ENCODE assay signal across 8 mouse cellular contexts in genomic region chr14:52103856-52104676, GRCm38 (mm10). TPM values are rescaled to one million over a fixed set of nuclear protein-coding genes. Genes with fewer than 3 reads are reported as not detected.
DNase-seq lines count a peak whose midpoint lies in the region; ATAC-seq and TF ChIP-seq lines count a peak whose summit lies in the region.

Gene Hnrnpc (minus strand): TSS chr14:52104028.

- 0 out of 2 replicates have a peak, but pooled peaks cover 5% of the 10 kb centered on the region for H3K4me1 ChIP-seq in hindbrain, postnatal 0 days (ENCODE audit: insufficient read depth, low read length)

- H3K4me3 ChIP-seq in gastrocnemius, adult 2 months = peak within 1 kb of the TSS; percentile 97
- H3K4me3 ChIP-seq in hindbrain, postnatal 0 days (ENCODE audit: low read length) = peak within 1 kb of the TSS; percentile 98
- peak within 1 kb of the TSS; percentile 98 for H3K4me3 ChIP-seq in left cerebral cortex, adult 2 months

- peak; percentile 100 for DNase-seq in ZHBTc4 (ENCODE audit: low read depth, low spot score)
- peak; percentile 100 for DNase-seq in gastrocnemius, adult 2 months
- peak; percentile 100 for DNase-seq in hindbrain, postnatal 0 days (ENCODE audit: low spot score)
- peak; percentile 100 for DNase-seq in left cerebral cortex, adult 2 months (ENCODE audit: extremely low spot score in 1 of 2, low spot score in 2 of 2)
- DNase-seq in right cerebral cortex, adult 2 months (ENCODE audit: low spot score in 2 of 2) = peak; percentile 100
- peak; percentile 100 for DNase-seq in urinary bladder, postnatal 14 days (ENCODE audit: low spot score)

- no peaks in the 10 kb centered on the region for H3K9me3 ChIP-seq in hindbrain, postnatal 0 days (ENCODE audit: low read length)

- 0 out of 2 replicates have a peak, but pooled peaks have one; percentile 15 for TF ChIP-seq CTCF in gastrocnemius, adult 2 months (IDR thresholded peaks at IDR 0.05)
- TF ChIP-seq CTCF in hindbrain, postnatal 0 days (IDR thresholded peaks at IDR 0.05; ENCODE audit: low read depth) = no peak
- TF ChIP-seq CTCF in left cerebral cortex, adult 2 months (IDR thresholded peaks at IDR 0.05) = no peak

- H3K27me3 ChIP-seq in hindbrain, postnatal 0 days (ENCODE audit: insufficient read depth, low read length) = no peaks in the 10 kb centered on the region

- peak; percentile 89 for ATAC-seq in common myeloid progenitor, adult 5-6 weeks (replicated peaks; ENCODE audit: low read depth, poor library complexity, severe bottlenecking)
- ATAC-seq in hindbrain, postnatal 0 days = peak; percentile 98
- ATAC-seq in megakaryocyte, adult 5-6 weeks (ENCODE audit: poor library complexity, severe bottlenecking) = peak; percentile 88

- WGBS in hindbrain, postnatal 0 days = under 1% methylated on average over 50 of the region's 50 CpGs

- H3K27ac ChIP-seq in gastrocnemius, adult 2 months = peak within 1 kb of the TSS; percentile 98
- H3K27ac ChIP-seq in hindbrain, postnatal 0 days = peak within 1 kb of the TSS; percentile 98
- peak within 1 kb of the TSS; percentile 96 for H3K27ac ChIP-seq in left cerebral cortex, adult 2 months

- H3K9ac ChIP-seq in hindbrain, postnatal 0 days (replicated peaks; ENCODE audit: low read length) = peak within 1 kb of the TSS; percentile 94

- H3K4me2 ChIP-seq in hindbrain, postnatal 0 days (ENCODE audit: low read depth, low read length) = peak within 1 kb of the TSS; percentile 65

- intact Hi-C loops in gastrocnemius, adult 2 months (cut with DNase I) = loop anchor here (5.0 to 10.0 kb wide), 4 partner anchors 82 to 219 kb away; partner anchors contain the start of genes Chd8, Mettl17, Mettl3 and Zfp219
- intact Hi-C loops in left cerebral cortex, adult 2 months (cut with DNase I) = loop anchor here (10.0 kb wide), 3 partner anchors 199 to 1009 kb away; partner anchors contain the start of genes Ang, Mettl3 and Rnase4

- H3K36me3 ChIP-seq in hindbrain, postnatal 0 days (ENCODE audit: insufficient read depth, low read length) = no peaks in the 10 kb centered on the region

RNA-seq across cellular contexts. Expression of gene Hnrnpc, which starts in this region (rescaled TPM):
- 700 and 803 TPM in 2 replicates for total RNA-seq in common myeloid progenitor, adult 5-6 weeks (2017)
- 100 to 1,000 TPM in 1 of 2 experiments, 10 to 100 TPM in 1; 81.7 to 100 TPM for total RNA-seq in gastrocnemius, adult 2 months (2021)
- 69.5 and 78.6 TPM in 2 replicates for total RNA-seq in hindbrain, postnatal 0 days (2014; rRNA removed)
- 285 and 291 TPM in 2 replicates for polyA plus RNA-seq in hindbrain, postnatal 0 days (2015; fragmentation: Nextera tagmentation; extraction: Ambion mirVana)
- total RNA-seq in left cerebral cortex, adult 2 months (2021) = 100 to 1,000 TPM; 213 to 221 TPM
- 221 and 239 TPM in 2 replicates for total RNA-seq in megakaryocyte, adult 5-6 weeks (2015)
- 322 and 343 TPM in 2 replicates for total RNA-seq in megakaryocyte, adult 5-6 weeks (2017)

Comparison
In these comparisons a context has a peak if more than half of its experiments do, and no peak if none do; other contexts are left out.
1. Peak in every context shown above with its lines: DNase-seq, ATAC-seq, H3K4me3 ChIP-seq and H3K27ac ChIP-seq.